Mouse (Mus musculus) urinary bladder, postnatal 14 days (tissue): ENCODE data around the gene Vac14.

Experiments used
- DNase-seq: peaks from one replicate; pipeline ENCODE4 v3.0.0; 2021; ENCODE audit warnings: low spot score

Vac14 gene

DNA sequence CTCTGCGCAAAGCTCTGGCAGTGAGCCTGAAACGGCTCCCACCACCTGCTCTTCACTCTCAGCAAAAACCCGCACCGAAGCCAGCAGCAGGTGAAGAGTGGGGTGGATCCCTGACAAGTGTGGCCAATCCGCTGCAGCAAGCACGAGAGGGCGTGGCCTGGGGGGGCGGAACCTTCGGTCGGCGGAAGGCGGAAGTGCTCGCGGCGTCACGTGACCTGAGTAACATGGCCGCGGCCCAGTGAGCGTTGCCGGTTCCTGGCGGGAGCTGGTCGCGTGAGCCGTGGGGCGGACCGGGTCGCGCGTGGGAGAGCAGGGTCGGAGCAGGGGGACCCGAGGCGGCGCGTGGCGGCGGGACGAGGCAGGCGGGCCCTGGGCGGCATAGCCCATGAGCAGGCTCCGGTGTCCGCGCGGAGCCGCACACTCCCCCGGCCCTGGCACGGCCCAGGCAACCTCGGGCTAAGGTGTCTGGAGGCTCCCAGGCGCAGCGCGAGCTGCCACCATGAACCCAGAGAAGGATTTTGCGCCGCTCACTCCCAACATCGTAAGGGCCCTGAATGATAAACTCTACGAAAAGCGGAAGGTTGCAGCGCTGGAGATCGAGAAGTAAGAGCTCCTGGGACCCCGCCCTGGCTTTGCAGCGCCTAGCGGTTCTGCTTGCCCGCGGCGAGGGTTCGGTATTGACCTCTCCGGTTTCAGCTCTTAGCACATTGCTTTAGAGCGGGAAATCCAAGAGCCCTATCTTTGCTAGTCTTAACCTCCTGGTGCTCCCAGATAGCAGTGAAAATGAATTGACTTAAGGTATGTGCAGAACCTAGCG lies at the start of gene Vac14:
Gene Vac14 (plus strand): TSS at position 195 of the 817 bp plus-strand sequence.
- peak; percentile 98 for DNase-seq

DNA sequence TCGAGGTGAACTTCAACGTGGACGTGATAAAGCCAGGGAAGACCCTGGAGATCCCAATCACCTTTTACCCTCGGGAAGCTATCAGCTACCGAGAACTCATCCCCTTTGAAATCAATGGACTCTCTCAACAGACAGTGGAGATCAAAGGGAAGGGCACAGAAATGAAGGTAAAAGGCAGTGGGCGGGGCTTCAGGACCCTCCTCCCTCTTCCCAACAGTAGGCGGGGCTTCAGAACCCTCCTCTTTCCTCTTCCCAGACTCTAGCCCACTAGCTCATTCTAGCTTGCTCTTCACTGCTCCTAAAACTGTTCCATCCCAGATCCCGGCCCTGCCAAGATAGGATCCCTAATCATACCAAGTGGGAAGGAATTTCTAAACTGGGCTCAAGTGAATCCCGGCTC lies 25.7 kb upstream of the Vac14 start:
- DNase-seq: no peak

DNA sequence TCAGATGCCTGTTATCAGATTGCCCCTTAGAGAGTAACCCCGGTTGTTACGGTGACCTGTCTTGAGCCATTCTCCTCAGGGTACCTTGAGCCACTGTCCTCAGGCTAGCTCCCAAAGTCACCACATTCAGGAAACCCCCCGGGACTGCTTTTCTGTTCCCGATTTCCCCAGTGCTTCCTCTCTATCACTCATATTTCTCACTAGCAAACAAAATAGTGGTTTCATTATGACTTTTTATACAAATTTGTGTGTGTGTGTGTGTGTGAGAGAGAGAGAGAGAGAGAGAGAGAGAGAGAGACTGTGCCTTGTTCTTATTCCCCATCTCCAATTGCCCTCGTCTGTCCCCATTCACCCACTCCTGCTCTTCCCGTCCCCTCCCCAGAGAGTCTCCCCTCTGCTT lies 24.2 kb upstream of the Vac14 start:
- no peak for DNase-seq

DNA sequence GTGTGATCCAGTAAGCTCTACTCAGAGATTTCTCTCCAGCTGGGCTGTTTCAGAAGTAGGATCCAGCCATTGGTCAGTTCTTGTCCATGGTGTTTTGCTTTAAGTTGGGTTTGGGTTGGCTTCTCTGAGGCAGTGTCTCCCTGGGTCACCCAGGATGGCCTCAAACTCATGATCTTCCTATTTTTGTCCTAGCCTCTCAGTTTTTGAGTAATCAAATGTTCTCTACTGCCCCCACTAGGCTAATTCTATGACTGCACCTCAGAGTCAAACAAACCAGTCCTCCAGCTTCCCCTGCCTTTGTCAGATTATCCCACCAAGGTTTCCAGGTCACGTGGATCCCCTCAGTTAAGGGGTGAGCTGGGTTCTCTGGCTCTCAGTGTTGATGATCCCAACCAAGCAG lies 13.8 kb upstream of the Vac14 start:
- peak; percentile 30 for DNase-seq

DNA sequence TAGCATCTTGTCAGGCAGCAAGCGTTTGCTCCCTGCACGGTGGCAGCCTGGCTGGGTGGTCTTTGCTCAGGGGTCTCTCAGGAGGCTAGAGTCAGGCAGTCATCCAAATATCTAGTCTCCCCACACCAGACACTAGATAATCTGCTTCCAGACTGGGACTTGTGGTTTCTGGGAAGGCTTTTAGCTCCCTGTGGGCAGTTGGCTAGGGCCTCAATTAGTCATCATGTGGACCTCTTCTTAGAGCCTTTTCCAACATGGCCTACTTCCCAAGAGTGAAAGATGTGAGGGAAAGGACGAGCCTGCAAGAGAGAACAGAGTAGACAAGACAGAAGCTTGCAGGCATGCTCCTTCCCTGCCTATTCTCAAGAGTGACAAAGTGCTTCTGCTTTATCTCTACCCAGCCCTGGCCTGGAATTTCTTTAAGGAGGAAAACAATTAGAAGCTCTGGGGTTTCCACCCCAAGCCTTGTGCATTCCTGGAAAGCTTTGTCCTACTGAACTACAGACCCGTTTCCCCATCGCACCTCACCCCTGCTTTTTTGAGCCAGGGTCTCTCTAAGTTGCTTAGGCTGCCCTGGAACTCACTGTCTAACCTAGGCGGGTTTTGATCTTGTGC lies 12.9 kb upstream of the Vac14 start:
- no peak for DNase-seq

DNA sequence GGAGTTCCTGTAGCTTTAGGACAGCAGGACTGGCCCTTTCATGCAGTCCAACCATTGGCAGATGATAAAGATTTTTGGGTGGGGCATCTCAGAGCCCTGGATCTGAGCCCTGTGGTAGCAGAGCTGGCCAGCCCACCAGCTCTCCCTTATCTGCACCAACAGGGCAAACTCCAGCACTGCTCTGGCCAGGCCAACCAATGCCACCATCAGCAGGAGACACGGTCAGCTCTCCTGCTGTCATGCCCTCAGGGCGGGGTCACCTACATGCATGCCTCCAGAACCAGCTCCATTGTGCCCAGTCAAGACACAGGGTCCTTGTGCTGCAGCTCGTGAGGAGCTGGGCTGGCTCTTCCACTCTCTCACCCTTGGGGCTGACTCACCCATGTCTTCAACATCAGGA lies 2.7 kb upstream of the Vac14 start:
- no peak for DNase-seq

DNA sequence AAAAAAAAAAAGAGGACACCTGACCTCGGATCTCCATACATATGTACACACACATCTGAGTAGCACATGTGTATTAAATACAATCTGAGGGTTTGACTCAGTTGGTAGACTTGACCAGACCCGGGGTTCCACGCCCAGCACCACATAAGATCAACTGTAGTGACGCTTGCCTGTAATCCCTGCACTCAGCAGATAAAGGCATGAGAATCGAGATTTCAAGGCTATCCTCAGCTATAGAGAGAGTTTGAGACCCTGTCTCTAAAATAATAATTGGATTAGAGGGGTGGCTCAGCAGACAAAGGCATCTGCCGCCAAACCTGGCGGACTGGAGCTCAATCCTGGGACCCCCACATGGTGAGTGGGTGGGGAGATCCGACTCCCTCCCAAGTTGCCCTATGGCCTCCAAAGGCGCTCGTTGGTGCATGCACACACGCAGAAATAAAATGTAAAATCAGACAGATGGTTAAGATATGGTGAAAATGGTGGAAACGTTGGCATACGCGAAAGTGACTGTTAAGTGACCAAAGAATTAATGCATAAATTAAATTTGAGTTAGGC lies 505 bp upstream of the Vac14 start:
- no peak for DNase-seq

DNA sequence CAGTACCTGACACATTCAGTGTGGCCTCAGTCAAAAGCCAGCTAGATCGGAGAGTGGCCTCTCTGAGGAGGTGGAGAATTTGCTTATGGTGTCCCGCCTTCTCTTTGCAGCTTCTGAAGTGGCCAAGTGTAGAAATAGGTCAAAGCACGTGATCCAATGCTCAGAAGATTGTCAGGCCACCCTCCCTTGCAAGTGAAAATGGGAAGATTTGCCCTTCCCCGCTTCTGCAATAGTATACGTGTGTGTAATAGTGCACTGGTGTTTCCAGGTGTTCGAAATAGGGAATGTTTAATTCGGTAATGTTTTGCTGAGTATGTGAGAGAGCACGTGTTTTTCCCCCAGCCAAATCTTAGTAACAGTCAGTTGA lies 806 bp downstream of the Vac14 start:
- DNase-seq: no peak

DNA sequence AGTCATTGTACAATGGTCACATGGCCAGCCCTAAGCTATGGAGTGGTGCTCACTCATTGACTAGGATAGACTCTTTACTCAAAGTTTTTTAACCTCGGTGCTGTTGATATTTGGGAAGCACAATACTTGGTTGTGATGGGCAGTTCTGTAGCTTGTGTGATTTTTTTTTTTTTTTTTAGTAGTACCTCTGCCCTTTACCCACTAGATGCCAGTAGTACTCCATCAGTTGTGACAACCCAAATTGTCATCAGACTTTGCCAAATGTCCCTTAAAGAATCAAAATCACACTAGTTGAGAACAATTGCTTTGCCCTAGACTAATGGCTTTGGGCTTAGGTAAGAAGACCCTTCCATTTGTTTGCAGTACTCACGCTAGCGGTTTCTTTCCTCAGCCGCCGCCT lies 1.5 kb downstream of the Vac14 start:
- DNase-seq: no peak

DNA sequence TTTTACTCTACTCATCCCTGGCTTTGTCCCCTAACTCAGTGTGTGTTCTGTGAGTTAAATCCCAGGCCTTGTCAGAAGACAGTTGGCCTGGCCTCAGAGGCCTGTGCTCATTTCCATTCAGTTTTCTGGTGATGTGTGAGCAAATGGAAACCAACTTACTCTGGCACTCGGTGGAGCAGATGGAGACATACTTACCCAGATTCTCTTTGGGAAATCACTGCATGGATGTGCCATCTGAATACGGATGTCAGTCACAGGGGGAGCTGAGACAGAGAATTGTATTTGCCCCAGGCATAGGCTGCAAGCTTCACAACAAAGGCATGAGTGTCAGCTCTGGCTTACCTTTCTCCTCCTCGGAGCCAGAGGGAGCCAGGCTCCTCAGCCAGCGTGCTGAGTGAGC lies 8.0 kb downstream of the Vac14 start:
- no peak for DNase-seq

DNA sequence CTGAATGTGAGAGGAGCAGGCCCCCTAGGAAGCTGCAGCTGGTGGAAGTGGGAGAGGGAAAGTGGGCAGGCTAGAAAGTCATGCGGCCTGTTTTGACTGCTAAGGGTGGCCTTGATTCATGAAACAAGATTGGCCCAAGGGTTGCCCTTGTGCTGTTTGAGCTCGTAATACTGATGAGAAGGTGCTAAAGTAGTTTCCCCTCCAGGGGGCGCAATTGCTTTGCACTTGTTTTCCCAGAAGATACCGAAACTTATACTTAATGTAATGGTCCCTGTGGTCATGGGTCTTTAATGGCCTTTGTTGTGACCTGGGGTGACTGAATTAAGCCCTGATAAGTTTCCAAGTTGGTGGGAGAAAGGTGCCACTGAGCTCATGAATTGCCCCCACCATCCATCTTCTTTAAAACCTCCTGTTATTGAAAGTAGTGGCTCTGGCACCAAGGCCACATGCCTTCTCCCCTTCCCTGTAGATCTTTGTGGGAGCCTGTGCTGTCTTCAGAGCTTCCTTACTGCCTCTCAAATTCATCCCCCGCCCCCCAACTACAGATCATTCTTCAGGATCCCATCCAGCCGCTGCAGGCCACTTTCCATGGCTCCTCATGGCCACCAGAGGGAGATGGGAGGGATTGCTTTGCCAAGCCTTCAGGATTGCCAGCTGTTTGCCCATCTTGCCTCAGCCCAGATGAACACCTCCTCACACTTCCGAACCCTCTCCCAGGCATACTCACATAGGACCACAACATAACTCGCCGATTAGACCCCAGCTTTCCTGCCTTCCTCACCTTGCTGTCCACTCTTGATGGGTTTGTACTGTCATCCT lies 11.1 kb downstream of the Vac14 start:
- DNase-seq: peak; percentile 44

DNA sequence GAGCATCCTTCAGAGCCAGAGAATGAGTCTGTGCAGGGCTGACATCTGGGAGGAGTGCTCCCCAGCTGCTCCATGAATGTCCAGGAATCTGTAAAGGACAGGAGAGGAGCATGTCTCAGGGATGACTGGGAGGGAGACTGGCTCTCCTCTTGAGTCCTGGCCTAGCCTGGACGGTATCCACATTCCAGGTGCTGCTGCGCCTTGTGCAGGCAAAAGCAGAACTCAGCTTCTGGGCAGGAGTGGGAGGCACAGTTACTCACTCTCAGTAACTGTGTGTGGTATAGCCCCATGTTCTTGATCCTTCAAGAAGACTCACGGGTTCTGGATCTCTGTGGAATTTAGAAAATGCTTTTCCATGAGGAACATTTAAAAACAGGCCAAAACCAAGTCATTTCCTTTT lies 11.7 kb downstream of the Vac14 start:
- no peak for DNase-seq

DNA sequence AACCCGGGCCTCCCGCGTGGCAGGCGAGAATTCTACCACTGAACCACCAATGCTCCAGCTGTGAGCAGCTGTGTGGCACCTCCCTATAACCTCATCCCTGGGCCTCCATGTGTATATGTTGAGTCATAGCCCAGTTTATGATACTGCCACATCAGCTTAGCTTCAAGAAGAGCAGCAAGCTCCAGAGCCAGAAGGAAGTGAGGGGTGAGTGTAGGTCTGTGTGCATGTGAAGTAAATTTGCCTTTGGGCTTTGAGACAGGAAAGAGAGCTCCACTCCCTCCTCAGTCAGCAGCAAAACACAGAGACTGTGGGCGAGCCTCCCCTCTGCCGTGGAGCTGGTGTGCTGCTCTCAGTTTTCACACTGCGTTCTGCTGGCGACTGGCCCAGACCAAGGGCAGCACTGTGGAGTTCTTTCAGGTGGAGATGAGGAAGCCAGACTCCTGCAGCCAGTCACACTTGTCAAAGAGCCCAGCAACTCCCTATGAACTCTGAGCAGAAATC lies 12.2 kb downstream of the Vac14 start:
- DNase-seq: peak; percentile 74

DNA sequence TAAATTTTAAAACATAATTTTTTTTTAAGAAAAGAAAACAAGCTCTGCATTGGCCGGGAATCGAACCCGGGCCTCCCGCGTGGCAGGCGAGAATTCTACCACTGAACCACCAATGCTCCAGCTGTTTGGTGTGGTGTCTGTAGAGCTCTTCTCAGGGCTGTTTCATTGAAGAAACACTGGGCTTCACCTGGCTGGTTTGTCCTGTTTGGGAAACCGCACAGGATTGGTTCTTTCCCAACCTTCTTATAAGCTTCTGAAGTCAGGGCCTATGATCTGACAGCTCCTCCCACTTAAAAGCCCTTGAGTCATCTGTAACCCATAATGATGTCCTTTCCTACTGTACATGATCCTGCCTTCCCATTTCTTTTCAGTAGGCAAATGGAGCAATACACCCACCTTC lies 12.8 kb downstream of the Vac14 start:
- DNase-seq: peak; percentile 51

DNA sequence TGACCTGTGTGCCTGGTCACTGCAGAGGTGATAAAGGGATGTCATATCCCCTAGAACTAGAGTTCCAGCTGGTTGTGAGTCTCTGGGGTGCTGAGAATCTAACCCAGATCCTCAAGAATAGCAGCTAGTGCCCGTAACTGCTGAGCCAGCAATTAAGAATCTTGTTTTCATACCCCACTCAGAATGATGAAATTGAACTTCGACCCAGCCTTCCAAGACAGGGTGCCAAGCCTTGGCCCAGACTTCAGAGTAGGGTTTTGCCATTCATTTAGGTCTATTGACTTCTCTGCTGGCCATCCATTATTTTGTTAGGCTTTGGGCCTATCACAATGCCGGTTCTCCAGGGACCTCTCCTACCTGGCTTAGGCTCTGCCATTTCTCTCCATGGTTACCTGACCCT lies 15.4 kb downstream of the Vac14 start:
- DNase-seq: no peak

DNA sequence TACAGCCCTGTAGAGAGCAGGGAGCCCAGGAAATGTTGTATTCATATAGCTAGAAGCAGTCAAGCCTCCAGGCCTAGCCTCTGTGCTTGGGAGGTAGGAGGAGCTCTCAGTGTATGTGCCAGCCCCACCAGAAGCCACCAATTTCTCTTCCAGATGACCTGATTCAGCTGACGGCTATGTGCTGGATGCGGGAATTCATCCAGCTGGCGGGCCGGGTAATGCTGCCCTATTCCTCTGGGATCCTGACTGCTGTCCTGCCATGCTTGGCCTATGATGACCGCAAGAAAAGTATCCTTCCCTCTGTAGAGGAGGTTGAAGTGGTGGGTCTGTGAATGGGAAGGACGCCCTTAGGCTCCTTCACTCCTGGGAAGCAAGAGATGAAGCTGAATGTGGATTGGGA lies 17.8 kb downstream of the Vac14 start:
- no peak for DNase-seq

DNA sequence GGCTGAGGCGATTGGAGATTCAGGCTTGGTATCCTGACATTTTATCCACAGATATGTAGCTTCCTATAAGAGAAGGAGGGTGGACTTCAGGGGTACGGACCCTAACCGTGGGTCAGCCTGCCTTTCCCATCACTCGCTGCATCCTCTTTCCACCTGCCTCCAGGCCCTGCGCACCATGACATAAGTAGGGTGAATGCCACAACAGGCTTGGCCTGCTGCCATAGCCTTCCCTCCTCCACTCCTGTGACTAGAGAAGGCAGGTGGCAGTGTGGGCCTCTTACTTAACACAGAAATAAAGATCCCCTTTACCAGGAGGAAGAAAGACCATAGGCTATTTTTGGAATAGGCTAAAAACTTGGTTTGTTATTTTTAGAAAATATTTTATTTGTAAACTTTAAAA lies 23.9 kb downstream of the Vac14 start:
- no peak for DNase-seq

DNA sequence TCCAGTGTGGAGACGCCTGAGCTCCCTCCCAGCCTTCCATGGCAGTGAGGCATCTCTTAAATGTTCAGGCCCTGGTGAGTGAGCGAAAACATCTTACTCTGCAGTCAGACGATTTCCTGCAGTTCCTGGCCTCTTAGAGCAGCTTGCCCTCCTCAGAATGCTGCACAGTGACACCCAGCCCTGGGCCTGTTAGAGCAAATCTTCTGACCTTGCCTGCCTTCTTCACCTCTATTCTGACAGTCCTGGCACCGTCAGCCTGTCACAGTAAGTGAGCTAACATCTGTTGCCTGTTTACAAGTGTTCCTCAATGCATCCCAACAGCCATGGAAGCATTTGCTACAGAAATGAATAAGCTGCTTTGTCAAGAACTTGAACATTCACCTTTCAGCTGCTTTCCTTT lies 24.8 kb downstream of the Vac14 start:
- DNase-seq: no peak

DNA sequence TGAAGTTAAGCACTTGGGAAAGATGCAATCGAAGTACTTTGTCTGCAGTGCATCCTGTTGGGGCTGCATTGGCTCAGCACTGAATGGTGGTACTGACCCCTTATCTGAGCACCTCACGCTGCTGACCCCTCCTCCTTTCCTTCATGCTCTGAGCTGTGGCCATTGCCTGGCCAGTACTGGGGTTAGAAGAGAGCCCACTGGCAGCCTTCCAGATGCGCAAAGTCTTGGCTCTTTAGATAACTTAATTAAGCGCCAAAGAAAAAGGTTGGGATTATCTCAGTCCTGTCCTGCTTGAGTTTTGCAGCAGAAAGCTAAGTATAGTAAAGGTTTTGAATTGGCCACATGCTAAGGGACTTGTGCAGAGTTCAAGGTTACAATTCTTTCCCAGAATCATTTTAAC lies 26.0 kb downstream of the Vac14 start:
- DNase-seq: no peak

DNA sequence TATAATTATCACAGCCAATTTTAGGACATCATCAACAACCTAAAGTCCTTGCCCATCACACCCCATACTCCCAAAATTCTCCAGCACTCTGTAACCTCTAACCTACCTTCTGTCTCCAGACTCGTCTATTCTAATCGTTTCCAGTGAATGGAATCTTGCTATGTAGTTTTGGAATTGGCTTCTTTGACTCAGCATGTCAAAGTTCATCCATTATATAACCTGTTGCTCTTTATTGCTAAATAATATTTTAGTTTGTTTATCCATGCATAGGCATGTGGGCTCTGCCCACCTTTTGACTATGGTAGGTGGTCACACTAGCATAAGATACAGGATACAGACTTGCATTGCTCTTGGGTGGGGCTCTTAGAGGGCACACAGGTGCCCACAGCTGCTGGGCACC lies 26.5 kb downstream of the Vac14 start:
- no peak for DNase-seq

DNA sequence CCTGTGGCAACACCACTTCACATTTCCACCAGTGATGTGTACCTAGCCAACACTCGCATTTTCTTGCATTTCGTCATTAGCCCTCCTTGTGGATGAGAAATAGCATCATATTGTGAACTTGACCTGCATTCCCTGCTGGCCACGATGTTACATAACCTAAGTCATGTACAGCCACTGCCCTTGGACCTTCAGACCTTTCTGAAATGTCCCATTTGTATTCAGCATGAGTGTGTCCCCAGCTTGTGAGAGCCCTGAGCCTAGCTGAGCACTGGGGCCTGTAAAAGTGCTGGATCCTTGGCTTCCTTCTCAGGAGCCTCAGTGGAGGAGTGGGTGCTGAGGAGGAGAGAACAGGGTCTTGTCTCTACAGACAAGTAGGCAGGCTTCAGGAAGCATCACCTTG lies 27.0 kb downstream of the Vac14 start:
- no peak for DNase-seq

DNA sequence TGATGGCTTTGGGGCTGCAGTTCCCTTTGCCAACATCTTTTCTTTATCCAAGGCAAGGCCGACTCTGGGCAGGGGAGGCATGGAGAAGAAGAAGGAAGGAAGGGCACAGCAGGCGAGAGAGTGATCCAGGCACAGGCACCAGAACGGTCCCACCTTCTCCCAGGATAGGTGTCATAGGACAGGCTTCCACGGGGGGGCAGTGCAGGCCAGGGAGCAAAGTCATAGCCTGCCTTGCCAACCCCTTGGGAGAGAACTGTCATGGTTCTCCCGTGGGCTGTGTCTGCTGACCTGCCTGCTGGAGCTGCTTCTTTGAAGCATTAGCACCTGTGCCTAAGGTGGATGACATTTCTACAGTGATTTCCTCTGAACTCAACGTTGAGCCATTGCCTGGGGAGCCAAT lies 27.7 kb downstream of the Vac14 start:
- peak; percentile 70 for DNase-seq

DNA sequence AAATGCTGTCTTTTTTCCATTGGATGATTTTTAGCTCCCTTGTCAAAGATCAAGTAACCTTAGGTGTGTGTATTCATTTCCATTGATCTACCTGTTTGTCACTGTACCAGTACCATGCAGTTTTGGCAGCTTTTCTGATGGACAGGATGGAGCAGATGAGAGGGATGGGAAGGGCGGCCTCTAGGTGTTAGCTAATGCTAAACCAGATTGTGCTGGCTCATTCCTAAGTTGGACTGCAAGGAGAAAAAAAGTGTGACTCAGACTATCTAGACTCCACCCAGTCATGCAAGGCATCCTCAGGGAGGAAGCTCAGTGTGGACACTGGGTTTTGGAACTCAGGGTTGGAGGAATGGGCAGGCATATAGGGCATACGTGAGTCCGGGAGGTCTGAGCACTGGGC lies 30.2 kb downstream of the Vac14 start:
- no peak for DNase-seq
